Mouse (Mus musculus): ENCODE results near the gene Hnrnpr. TPM values are rescaled to one million over a fixed set of nuclear protein-coding genes. Genes with fewer than 3 reads are reported as not detected.

Hnrnpr gene
- total and polyA plus RNA-seq, 2 experiments from 2014 or later = 98.0 to 162 TPM

DNA sequence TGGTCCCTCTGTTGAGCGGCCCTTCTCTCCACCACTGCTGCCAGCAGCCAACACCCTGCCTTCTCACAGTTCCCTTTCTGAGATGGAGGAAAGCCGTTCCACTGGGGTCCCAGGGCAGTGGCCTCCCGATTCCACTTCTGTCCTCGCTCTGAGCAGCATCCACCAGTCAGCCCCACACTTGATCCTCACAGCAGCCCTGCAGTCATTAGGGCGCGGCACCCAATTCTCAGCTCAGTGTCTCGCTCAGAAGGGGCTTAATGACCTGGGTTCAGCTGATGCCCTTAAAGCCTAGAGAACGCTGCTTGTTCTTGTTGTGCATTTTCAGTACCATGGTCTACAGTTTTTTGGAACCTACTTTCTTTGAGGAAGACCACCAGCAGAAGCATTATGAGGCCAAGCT is 29.6 kb upstream of the Hnrnpr start:
- ATAC-seq (ENCODE audit: low FRiP score) (no peak), DNase-seq (ENCODE audit: low spot score) (no peak)
- Histone ChIP-seq H3K36me3 (ENCODE audit: insufficient read depth, low read length) (no peaks in the 10 kb centered on the region), H3K9me3 (ENCODE audit: low read length) (no peaks in the 10 kb centered on the region), H3K27ac (ENCODE audit: low read depth, low read length) (no peak overlapping the region), H3K9ac (replicated peaks; ENCODE audit: low read length, poor library complexity, severe bottlenecking) (no peak overlapping the region), H3K4me1 (ENCODE audit: insufficient read depth, low read length) (peaks cover 10% of the 10 kb centered on the region; the same call in 1 of the 2 replicates), H3K4me2 (ENCODE audit: low read depth, low read length, poor library complexity, severe bottlenecking) (no peak overlapping the region), H3K4me3 (ENCODE audit: low read depth, low read length) (no peak overlapping the region), H3K27me3 (ENCODE audit: insufficient read depth, low read length) (no peaks in the 10 kb centered on the region)
- no peak for TF ChIP-seq CTCF (IDR thresholded peaks at IDR 0.05)
- 91% methylated on average over 8 of the region's 8 CpGs for WGBS

DNA sequence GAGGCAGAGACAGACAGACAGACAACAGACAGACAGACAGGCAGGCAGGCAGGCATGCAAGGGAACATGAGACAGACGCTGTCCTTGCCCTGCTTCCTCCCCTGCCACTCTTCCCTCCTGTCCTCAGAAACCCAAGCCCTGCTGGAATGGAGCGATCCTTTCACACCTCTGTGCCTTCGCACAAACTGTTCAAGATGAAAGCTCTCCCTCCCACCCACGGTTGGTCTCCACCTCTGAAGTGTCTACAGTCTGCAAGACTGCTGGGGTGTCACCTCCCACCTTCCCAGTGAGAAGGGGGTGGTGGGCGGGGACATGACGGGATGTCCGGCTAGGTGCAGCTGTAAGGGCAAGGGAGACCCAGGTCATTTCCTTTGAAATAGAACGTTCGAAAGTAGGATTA is 29.1 kb upstream of the Hnrnpr start:
- no peak overlapping the region for H3K4me2 ChIP-seq (ENCODE audit: low read depth, low read length, poor library complexity, severe bottlenecking)
- TF ChIP-seq CTCF (IDR thresholded peaks at IDR 0.05) = no peak
- ATAC-seq (ENCODE audit: low FRiP score) (no peak), DNase-seq (ENCODE audit: low spot score) (no peak)
- no peaks in the 10 kb centered on the region for H3K27me3 ChIP-seq (ENCODE audit: insufficient read depth, low read length)
- no peaks in the 10 kb centered on the region for H3K36me3 ChIP-seq (ENCODE audit: insufficient read depth, low read length)
- no peak overlapping the region for H3K4me3 ChIP-seq (ENCODE audit: low read depth, low read length)
- peaks cover 10% of the 10 kb centered on the region; the same call in 1 of the 2 replicates for H3K4me1 ChIP-seq (ENCODE audit: insufficient read depth, low read length)
- no peak overlapping the region for H3K27ac ChIP-seq (ENCODE audit: low read depth, low read length)
- WGBS = 70% methylated on average over 9 of the region's 9 CpGs
- no peaks in the 10 kb centered on the region for H3K9me3 ChIP-seq (ENCODE audit: low read length)
- H3K9ac ChIP-seq (replicated peaks; ENCODE audit: low read length, poor library complexity, severe bottlenecking) = no peak overlapping the region

DNA sequence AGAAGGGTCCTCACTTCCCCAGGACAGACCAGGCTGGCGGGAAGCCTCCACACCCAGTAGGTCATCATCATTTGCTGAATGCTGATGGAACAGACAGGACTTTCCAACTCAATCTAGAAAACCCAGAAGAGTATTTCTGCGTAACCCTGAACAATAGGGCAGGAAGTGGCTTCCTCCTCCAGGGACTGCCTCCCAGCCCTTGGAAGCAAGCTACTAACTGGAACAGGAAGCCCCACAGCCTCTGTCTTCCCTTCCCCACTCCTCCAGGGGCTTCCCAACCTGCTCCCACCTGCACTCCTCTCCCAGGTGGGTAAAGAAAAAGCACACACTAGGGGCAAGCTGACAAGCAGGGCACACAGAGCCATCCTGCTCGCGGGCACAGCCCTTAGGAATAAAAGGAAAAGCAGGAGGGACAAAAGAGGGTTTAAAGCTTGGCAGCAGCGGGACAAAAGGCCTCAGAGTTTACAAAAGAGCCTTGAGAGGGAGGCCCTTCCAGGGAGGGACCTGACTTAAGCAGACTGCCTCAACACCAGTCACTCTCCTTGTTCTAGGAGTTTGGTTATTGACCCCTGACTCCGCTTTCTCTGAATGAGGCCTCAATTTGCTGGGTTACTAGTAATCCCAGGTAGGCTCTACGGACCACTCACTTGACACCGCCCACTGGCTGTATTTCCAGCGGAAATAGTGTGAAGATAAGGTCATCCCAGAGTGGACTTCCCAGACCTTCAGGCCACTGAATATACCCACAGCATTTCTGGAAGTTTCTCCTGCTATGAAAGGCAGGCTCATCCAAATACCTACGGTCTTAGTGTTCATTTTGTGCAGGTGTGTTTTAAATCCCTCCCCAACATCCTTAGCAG is 27.9 kb upstream of the Hnrnpr start:
- 15% methylated on average over 10 of the region's 10 CpGs for WGBS

DNA sequence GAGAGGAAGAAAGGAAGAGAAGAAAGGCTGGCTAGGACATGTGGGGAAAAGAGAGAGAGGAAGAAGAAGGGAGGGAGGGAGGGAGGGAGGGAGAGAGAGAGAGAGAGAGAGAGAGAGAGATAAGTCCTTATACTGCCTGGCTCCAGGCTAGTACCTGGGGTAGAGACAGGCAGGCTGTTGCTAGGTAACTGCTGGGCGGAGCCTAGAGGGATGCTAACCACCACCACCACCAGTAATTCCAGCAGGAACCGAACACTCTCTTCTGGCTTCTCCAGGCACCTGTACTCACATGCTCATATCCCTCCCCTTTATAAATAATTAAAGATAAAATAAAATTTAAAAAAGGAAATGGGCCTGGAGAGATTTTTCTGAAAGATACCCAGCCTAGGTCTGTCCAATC is 27.0 kb upstream of the Hnrnpr start:
- H3K9me3 ChIP-seq (ENCODE audit: low read length) = no peaks in the 10 kb centered on the region
- H3K27me3 ChIP-seq (ENCODE audit: insufficient read depth, low read length) = no peaks in the 10 kb centered on the region
- H3K27ac ChIP-seq (ENCODE audit: low read depth, low read length) = peak overlapping the region; percentile 93
- no peak overlapping the region for H3K4me3 ChIP-seq (ENCODE audit: low read depth, low read length)
- no peak for TF ChIP-seq CTCF (IDR thresholded peaks at IDR 0.05)
- H3K9ac ChIP-seq (replicated peaks; ENCODE audit: low read length, poor library complexity, severe bottlenecking) = peak overlapping the region; percentile 14; the same call in 1 of the 2 replicates
- H3K4me2 ChIP-seq (ENCODE audit: low read depth, low read length, poor library complexity, severe bottlenecking) = peak overlapping the region; percentile 61
- ATAC-seq (ENCODE audit: low FRiP score) (peak; percentile 45; the same call in 1 of the 2 replicates), DNase-seq (ENCODE audit: low spot score) (peak; percentile 68)
- 27% methylated on average over 2 of the region's 2 CpGs for WGBS
- H3K4me1 ChIP-seq (ENCODE audit: insufficient read depth, low read length) = peaks cover 10% of the 10 kb centered on the region; the same call in 1 of the 2 replicates
- H3K36me3 ChIP-seq (ENCODE audit: insufficient read depth, low read length) = 0 out of 2 replicates have a peak, but pooled peaks cover 6% of the 10 kb centered on the region

More for the DNA sequence above, 27.9 kb upstream of the Hnrnpr start:
- Histone ChIP-seq H3K4me2 (ENCODE audit: low read depth, low read length, poor library complexity, severe bottlenecking) (no peak overlapping the region), H3K4me1 (ENCODE audit: insufficient read depth, low read length) (peaks cover 10% of the 10 kb centered on the region; the same call in 1 of the 2 replicates), H3K9me3 (ENCODE audit: low read length) (no peaks in the 10 kb centered on the region), H3K27me3 (ENCODE audit: insufficient read depth, low read length) (no peaks in the 10 kb centered on the region), H3K9ac (replicated peaks; ENCODE audit: low read length, poor library complexity, severe bottlenecking) (0 out of 2 replicates have a peak overlapping the region, but pooled peaks have one; percentile 14), H3K27ac (ENCODE audit: low read depth, low read length) (peak overlapping the region; percentile 93), H3K4me3 (ENCODE audit: low read depth, low read length) (no peak overlapping the region), H3K36me3 (ENCODE audit: insufficient read depth, low read length) (0 out of 2 replicates have a peak, but pooled peaks cover 2% of the 10 kb centered on the region)
- no peak for ATAC-seq (ENCODE audit: low FRiP score)
- DNase-seq (ENCODE audit: low spot score) = no peak
- TF ChIP-seq CTCF (IDR thresholded peaks at IDR 0.05) = no peak

DNA sequence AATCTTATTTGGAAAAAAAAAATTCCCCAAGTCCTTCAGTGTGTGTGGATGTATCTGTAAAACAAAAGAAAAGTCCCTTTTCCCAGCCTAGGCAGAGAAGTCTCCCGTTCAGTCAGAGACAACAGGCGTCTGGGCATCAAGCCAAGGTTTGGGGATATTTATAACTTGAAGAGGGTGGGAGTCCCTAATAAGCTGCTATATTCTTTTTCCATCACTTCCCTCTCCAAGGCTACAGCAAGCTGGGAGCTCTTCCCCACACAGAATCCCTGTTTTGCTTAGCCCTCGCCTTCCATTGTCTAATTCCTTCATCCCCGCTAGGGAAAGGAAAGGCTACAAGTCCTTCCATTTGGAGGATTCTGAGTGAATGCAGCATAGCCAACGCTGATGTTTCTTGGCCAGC is 26.3 kb upstream of the Hnrnpr start, which contains the start of gene Zfp46:
Zfp46 (plus strand) TSS at position 229 of the 400 bp plus-strand sequence.
- peak; percentile 7; the same call in 1 of the 2 replicates for TF ChIP-seq CTCF (IDR thresholded peaks at IDR 0.05)
- Histone ChIP-seq H3K4me3 (ENCODE audit: low read depth, low read length) (peak within 1 kb of the TSS; percentile 72), H3K27me3 (ENCODE audit: insufficient read depth, low read length) (no peaks in the 10 kb centered on the region), H3K4me2 (ENCODE audit: low read depth, low read length, poor library complexity, severe bottlenecking) (peak within 1 kb of the TSS; percentile 61), H3K4me1 (ENCODE audit: insufficient read depth, low read length) (peaks cover 10% of the 10 kb centered on the region; the same call in 1 of the 2 replicates), H3K27ac (ENCODE audit: low read depth, low read length) (peak within 1 kb of the TSS; percentile 93), H3K36me3 (ENCODE audit: insufficient read depth, low read length) (0 out of 2 replicates have a peak, but pooled peaks cover 6% of the 10 kb centered on the region), H3K9me3 (ENCODE audit: low read length) (no peaks in the 10 kb centered on the region), H3K9ac (replicated peaks; ENCODE audit: low read length, poor library complexity, severe bottlenecking) (peak within 1 kb of the TSS; percentile 54)
- WGBS = 17% methylated on average over 5 of the region's 5 CpGs
- DNase-seq (ENCODE audit: low spot score) = peak; percentile 89
- ATAC-seq (ENCODE audit: low FRiP score) = no peak

DNA sequence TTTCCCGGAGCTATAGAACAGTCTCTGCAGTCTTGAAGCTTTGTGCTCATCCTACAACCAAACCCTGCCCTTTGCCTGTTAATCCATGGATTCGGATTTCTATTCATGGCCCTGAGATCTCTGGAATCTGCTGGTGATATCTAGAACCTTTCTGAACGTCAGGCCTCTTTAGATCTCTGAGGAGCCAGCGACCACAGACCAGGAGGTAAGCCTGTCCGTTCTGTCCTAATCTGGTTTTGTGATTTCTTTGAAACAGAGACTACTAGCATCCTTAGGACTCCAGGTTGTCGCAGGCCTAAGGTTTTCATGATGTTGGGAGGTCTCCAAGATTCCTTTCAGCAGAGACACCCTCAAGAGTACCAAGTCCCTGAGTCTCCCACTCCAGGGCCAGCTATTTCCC is 25.9 kb upstream of the Hnrnpr start:
- peak overlapping the region; percentile 72 for H3K4me3 ChIP-seq (ENCODE audit: low read depth, low read length)
- peak overlapping the region; percentile 93 for H3K27ac ChIP-seq (ENCODE audit: low read depth, low read length)
- ATAC-seq (ENCODE audit: low FRiP score) (peak; percentile 1; the same call in 1 of the 2 replicates), DNase-seq (ENCODE audit: low spot score) (no peak)
- peak overlapping the region; percentile 54 for H3K9ac ChIP-seq (replicated peaks; ENCODE audit: low read length, poor library complexity, severe bottlenecking)
- peaks cover 10% of the 10 kb centered on the region; the same call in 1 of the 2 replicates for H3K4me1 ChIP-seq (ENCODE audit: insufficient read depth, low read length)
- H3K4me2 ChIP-seq (ENCODE audit: low read depth, low read length, poor library complexity, severe bottlenecking) = peak overlapping the region; percentile 61
- 12% methylated on average over 6 of the region's 6 CpGs for WGBS
- H3K9me3 ChIP-seq (ENCODE audit: low read length) = no peaks in the 10 kb centered on the region
- no peaks in the 10 kb centered on the region for H3K27me3 ChIP-seq (ENCODE audit: insufficient read depth, low read length)
- 0 out of 2 replicates have a peak, but pooled peaks cover 6% of the 10 kb centered on the region for H3K36me3 ChIP-seq (ENCODE audit: insufficient read depth, low read length)
- TF ChIP-seq CTCF (IDR thresholded peaks at IDR 0.05) = no peak

Measured in midbrain, postnatal 0 days (tissue).